Mouse (Mus musculus) liver, embryonic 15.5 days (tissue): Measurements from ENCODE around the gene Cdc37. TPM values are rescaled to one million over a fixed set of nuclear protein-coding genes. Genes with fewer than 3 reads are reported as not detected.

Experiments
- ATAC-seq: fragments of 200-750 bp; cut with Nextera tagmentation; 2 replicates; pipeline ENCODE4 v1.8.0; 2017; ENCODE audit warnings: moderate number of reproducible peaks, mild to moderate bottlenecking, moderate library complexity; ENCODE audit not compliant: insufficient read depth
- H3K27ac ChIP-seq: fragments of 300-500 bp; sonication (generic); replicated peaks from 2 replicates; pipeline ENCODE4 v1.5.1; 2015; ENCODE audit warnings: mild to moderate bottlenecking, inconsistent platforms
- H3K27me3 ChIP-seq: fragments of 300-500 bp; sonication (generic); 2 replicates; pipeline ENCODE4 v1.6.1; 2015; ENCODE audit warnings: mild to moderate bottlenecking, inconsistent platforms
- H3K36me3 ChIP-seq: fragments of 300-500 bp; sonication (generic); replicated peaks from 2 replicates; pipeline ENCODE4 v1.6.1; 2015; ENCODE audit warnings: moderate library complexity, mild to moderate bottlenecking, inconsistent platforms
- H3K4me1 ChIP-seq: fragments of 300-500 bp; sonication (generic); replicated peaks from 2 replicates; pipeline ENCODE4 v1.6.1; 2015; ENCODE audit warnings: inconsistent platforms
- H3K4me2 ChIP-seq: fragments of 300-500 bp; sonication (generic); 2 replicates; pipeline ENCODE4 v1.6.1; 2015; ENCODE audit warnings: moderate library complexity, mild to moderate bottlenecking, inconsistent platforms
- H3K4me3 ChIP-seq: fragments of 300-500 bp; sonication (generic); replicated peaks from 2 replicates; pipeline ENCODE4 v1.5.1; 2015; ENCODE audit warnings: mild to moderate bottlenecking, inconsistent platforms
- H3K9ac ChIP-seq: fragments of 300-500 bp; sonication (generic); 2 replicates; pipeline ENCODE4 v1.6.1; 2015; ENCODE audit warnings: moderate library complexity, mild to moderate bottlenecking, inconsistent platforms
- H3K9me3 ChIP-seq: fragments of 300-500 bp; sonication (generic); replicated peaks from 2 replicates; pipeline ENCODE4 v1.6.1; 2016; ENCODE audit warnings: inconsistent platforms
- WGBS: fragments of 180-500 bp; shearing (Covaris S2); methylation state at CpG from one replicate; pipeline ENCODE4 v1.1.7; 2015; ENCODE audit warnings: mixed read lengths; ENCODE audit not compliant: insufficient replicate concordance; 5-methylcytosine and 5-hydroxymethylcytosine counted together
- polyA plus RNA-seq: library from polyadenylated mRNA; unstranded; fragments of >200 nt; fragmentation: Nextera tagmentation; extraction: Ambion mirVana; gene quantifications from 2 replicates; pipeline ENCODE4 v1.2.1, GENCODE M21; 2015

The Cdc37 gene
- polyA plus RNA-seq, 1 experiment from 2014 or later, result 122 TPM

DNA sequence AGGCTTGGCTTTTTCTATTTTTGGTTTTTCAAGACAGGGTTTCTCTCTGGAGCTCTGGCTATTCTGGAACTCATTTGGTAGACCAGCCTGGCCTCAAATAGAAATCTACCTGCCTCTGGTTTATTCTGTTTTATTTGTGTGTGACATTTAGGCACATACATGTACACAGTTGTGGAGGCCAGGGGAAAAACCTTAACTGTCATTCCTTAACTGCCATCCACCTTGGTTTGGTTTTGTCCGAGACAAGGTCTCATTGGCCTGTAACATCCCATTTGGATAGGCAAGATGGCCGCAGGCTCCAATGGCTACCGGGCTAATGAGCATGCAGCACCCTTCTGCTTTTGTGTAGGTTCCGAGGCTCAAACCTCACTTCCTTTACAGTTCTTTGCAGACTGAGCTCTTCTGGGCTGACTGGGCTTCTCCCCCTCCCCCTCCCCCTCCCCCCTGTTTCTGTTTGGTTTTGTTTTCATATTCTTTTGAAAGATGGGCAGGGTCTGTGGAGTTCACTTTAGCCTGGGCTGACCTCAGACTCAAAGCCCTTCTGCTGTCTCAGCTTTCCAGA is 14.4 kb downstream of the Cdc37 start:
- H3K4me2 ChIP-seq, result no peak overlapping the region
- ATAC-seq, result no peak
- WGBS, result 54% methylated on average over 4 of the region's 4 CpGs
- H3K9ac ChIP-seq, result no peak overlapping the region
- peaks cover 48% of the 10 kb centered on the region for H3K4me1 ChIP-seq
- H3K9me3 ChIP-seq, result no peaks in the 10 kb centered on the region
- H3K4me3 ChIP-seq, result no peak overlapping the region
- no peaks in the 10 kb centered on the region for H3K27me3 ChIP-seq
- no peak overlapping the region for H3K27ac ChIP-seq
- peaks cover 31% of the 10 kb centered on the region for H3K36me3 ChIP-seq

- no peak overlapping the region for H3K27ac ChIP-seq
- H3K27me3 ChIP-seq, result no peaks in the 10 kb centered on the region
These were observed 15.0 kb downstream of the Cdc37 start for GRCm38 (mm10) chr9:21134595-21135328.

DNA sequence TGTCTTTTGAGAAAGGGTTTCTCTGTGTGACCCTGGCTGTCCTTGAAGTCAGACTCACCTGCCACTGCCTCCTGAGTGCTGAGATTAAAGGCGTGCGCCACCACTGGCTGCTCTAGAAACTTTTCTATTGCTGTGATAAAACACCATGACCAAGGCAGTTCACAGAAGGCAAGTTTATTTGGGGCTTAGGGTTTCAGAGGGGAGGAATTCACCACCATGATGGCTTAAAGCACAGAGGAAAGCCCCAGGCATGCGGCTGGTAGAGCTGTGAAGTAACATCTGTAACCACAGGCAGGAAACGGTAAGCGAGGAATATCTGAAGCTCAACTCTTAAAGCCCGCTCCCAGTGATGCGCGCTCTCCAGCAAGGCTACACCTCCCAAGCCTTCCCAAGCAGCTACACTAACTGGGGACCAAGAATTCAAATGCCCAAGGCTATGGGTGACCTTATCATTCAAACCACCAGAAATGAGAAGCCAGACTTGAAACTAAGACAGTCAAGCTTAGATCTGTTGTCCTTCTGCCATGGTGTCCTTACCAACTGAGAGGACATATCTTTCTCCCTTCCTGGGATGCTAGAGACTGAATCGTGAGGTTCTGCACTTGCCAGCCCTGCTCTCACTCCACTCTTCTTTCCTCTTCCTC is 16.6 kb downstream of the Cdc37 start:
- peaks cover 10% of the 10 kb centered on the region for H3K36me3 ChIP-seq
- no peak overlapping the region for H3K27ac ChIP-seq
- ATAC-seq, result no peak
- no peak overlapping the region for H3K4me2 ChIP-seq
- H3K4me3 ChIP-seq, result no peak overlapping the region
- no peaks in the 10 kb centered on the region for H3K9me3 ChIP-seq
- H3K4me1 ChIP-seq, result peaks cover 55% of the 10 kb centered on the region
- 31% methylated on average over 9 of the region's 9 CpGs for WGBS
- no peaks in the 10 kb centered on the region for H3K27me3 ChIP-seq
- no peak overlapping the region for H3K9ac ChIP-seq

More at GRCm38 (mm10) chr9:21134595-21135328, 15.0 kb downstream of the Cdc37 start:
- Histone ChIP-seq H3K36me3 (peaks cover 25% of the 10 kb centered on the region), H3K4me2 (no peak overlapping the region), H3K4me1 (peaks cover 55% of the 10 kb centered on the region), H3K4me3 (no peak overlapping the region), H3K9me3 (no peaks in the 10 kb centered on the region), H3K9ac (no peak overlapping the region)
- 51% methylated on average over 9 of the region's 9 CpGs for WGBS
- no peak for ATAC-seq

- no peaks in the 10 kb centered on the region for H3K27me3 ChIP-seq
- no peak overlapping the region for H3K4me3 ChIP-seq
- H3K4me2 ChIP-seq, result 0 out of 2 replicates have a peak overlapping the region, but pooled peaks have one; percentile 84
- ATAC-seq, result no peak
- H3K36me3 ChIP-seq, result peaks cover 8% of the 10 kb centered on the region; the same call in 1 of the 2 replicates
- peaks cover 55% of the 10 kb centered on the region for H3K4me1 ChIP-seq
- WGBS, result 63% methylated on average over 12 of the region's 12 CpGs
- H3K9ac ChIP-seq, result no peak overlapping the region
- no peaks in the 10 kb centered on the region for H3K9me3 ChIP-seq
- H3K27ac ChIP-seq, result no peak overlapping the region
These were observed 17.5 kb downstream of the Cdc37 start for GRCm38 (mm10) chr9:21132102-21132775.

DNA sequence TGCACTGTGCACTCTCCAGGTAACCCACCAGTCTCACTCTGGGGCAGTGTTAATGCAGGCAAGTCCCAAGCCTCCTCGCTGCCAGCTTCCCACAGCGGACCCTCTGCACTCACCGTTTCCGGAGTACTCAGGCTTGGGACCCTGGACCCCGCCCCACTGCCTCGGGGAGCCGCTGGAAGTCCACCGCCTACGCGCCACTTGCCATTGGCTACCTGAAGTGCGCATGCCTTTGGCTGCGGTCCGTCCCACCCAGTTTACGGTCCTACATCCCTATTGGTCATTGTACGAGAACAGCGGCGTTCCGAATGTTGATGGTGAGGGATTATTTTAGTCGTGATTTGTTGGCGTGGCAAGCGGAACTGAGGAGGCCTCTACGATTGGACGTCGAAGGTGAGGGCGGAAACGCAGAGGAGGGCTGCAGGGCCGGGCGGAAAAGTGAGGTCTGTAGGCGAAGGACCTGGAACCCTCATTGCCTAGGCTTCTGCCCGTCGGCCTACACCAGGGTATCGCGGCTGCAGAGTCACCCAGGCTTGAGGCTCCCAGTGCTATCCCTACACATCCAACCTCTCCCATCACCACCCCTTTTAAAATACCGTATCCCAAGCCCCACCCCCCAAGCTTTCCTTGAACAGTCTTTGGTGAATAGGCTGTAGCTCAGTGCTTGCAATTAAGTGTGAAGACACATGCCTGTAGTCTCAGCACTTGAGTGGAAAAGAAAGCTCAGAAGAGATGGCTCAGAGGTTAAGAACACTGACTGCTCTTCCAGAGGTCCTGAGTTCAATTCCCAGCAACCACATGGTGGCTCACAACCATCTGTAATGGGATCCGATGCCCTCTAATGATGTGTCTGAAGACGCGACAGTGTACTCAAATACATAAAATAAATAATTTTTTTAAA is 18.5 kb downstream of the Cdc37 start, which contains the start of gene Tyk2:
Tyk2 (minus strand) TSS at position 185 of the 898 bp plus-strand sequence.
- Histone ChIP-seq H3K4me2 (peak within 1 kb of the TSS; percentile 84), H3K9me3 (no peaks in the 10 kb centered on the region), H3K36me3 (peaks cover 17% of the 10 kb centered on the region), H3K4me3 (peak within 1 kb of the TSS; percentile 69), H3K9ac (peak within 1 kb of the TSS; percentile 59), H3K27ac (peak within 1 kb of the TSS; percentile 48), H3K4me1 (peaks cover 54% of the 10 kb centered on the region), H3K27me3 (no peaks in the 10 kb centered on the region)
- peak; percentile 91 for ATAC-seq
- 6% methylated on average over 37 of the region's 37 CpGs for WGBS

DNA sequence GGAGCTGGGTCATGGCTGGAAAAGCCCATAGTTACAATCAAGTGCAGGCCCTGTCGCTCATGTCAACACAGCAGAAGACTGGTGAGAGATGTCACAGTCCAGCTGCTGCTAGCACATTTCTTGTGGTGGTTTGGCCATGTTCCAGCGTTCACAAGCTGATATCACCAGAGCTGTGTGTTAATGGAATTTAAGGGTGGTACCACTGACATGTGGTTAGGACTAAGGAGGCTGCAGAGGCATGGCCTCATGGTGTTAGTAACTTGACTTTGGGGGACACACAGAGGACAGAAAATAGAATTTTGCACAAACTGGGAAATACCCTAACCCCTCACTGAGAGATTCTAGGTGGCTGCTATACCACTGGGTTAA is 23.5 kb downstream of the Cdc37 start:
- ATAC-seq, result no peak

GRCm38 (mm10) chr9:21125502-21126258 is 24.1 kb downstream of the Cdc37 start:
- Histone ChIP-seq H3K4me1 (peaks cover 19% of the 10 kb centered on the region), H3K4me2 (no peak overlapping the region), H3K36me3 (peaks cover 53% of the 10 kb centered on the region), H3K9ac (no peak overlapping the region), H3K9me3 (no peaks in the 10 kb centered on the region), H3K27me3 (no peaks in the 10 kb centered on the region), H3K4me3 (no peak overlapping the region), H3K27ac (0 out of 2 replicates have a peak overlapping the region, but pooled peaks have one; percentile 4)
- 66% methylated on average over 9 of the region's 9 CpGs for WGBS
- ATAC-seq, result no peak

More for the DNA sequence above, 23.5 kb downstream of the Cdc37 start:
- H3K27me3 ChIP-seq, result no peaks in the 10 kb centered on the region
- H3K9ac ChIP-seq, result no peak overlapping the region
- no peak overlapping the region for H3K4me2 ChIP-seq
- H3K9me3 ChIP-seq, result no peaks in the 10 kb centered on the region
- H3K4me3 ChIP-seq, result no peak overlapping the region
- peaks cover 47% of the 10 kb centered on the region for H3K36me3 ChIP-seq
- H3K4me1 ChIP-seq, result peaks cover 25% of the 10 kb centered on the region
- 0 out of 2 replicates have a peak overlapping the region, but pooled peaks have one; percentile 1 for H3K27ac ChIP-seq
- WGBS, result 31% methylated on average over 2 of the region's 2 CpGs

DNA sequence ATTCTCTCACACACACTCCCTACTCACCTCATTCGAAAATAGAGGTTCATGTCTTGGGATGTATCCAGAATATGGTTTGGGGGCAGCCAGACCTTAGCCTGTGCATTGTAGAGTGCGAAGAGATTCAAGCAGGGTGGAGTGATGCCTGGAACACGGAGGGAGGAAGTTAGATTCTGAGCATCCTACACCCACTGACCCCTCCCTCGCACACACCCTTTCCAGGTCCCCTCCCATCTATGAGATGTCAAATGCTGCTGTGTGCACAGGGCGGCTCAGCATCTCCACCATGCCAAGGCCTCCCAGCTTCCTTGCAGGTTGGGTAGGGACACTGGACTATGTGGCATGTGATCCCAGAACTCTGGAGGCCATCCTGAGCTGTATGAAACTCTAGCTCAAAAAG is 24.9 kb downstream of the Cdc37 start:
- H3K4me3 ChIP-seq, result no peak overlapping the region
- no peak for ATAC-seq
- no peak overlapping the region; the same call in 1 of the 2 replicates for H3K27ac ChIP-seq
- H3K4me1 ChIP-seq, result peaks cover 11% of the 10 kb centered on the region
- no peaks in the 10 kb centered on the region for H3K9me3 ChIP-seq
- H3K27me3 ChIP-seq, result no peaks in the 10 kb centered on the region
- H3K9ac ChIP-seq, result no peak overlapping the region
- 61% methylated on average over 5 of the region's 5 CpGs for WGBS
- H3K4me2 ChIP-seq, result no peak overlapping the region
- peaks cover 59% of the 10 kb centered on the region for H3K36me3 ChIP-seq

GRCm38 (mm10) chr9:21121483-21121882 is 28.3 kb downstream of the Cdc37 start:
- Histone ChIP-seq H3K4me1 (peaks cover 6% of the 10 kb centered on the region), H3K27ac (no peak overlapping the region), H3K36me3 (peaks cover 44% of the 10 kb centered on the region), H3K4me3 (no peak overlapping the region), H3K4me2 (no peak overlapping the region), H3K27me3 (no peaks in the 10 kb centered on the region), H3K9ac (no peak overlapping the region), H3K9me3 (no peaks in the 10 kb centered on the region)
- 83% methylated on average over 16 of the region's 16 CpGs for WGBS
- no peak for ATAC-seq

DNA sequence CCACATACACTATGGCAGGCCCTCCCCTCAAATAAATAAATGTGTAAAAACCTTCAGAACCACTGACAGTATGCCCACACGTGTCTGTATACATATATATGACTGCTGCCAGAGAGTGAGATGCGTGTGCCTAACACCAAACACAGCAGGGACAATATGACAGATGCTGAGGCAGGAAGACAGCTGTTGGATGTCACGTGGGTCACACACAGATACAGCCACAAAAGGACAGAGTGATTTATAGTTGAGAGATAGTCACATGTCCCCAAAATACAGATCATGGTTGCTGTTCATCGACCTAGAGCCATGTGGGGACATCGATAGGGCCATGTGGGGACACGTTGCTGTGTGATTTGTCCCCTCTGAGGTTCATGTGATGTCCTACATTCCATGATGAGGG is 32.7 kb downstream of the Cdc37 start:
- Histone ChIP-seq H3K4me2 (no peak overlapping the region), H3K27ac (no peak overlapping the region), H3K27me3 (no peaks in the 10 kb centered on the region), H3K9ac (no peak overlapping the region), H3K9me3 (no peaks in the 10 kb centered on the region), H3K4me1 (no peaks in the 10 kb centered on the region), H3K36me3 (peaks cover 17% of the 10 kb centered on the region), H3K4me3 (no peak overlapping the region)
- 62% methylated on average over 6 of the region's 6 CpGs for WGBS
- no peak for ATAC-seq
